ENCODE assay signal across 7 mouse cellular contexts in the genomic region with DNA sequence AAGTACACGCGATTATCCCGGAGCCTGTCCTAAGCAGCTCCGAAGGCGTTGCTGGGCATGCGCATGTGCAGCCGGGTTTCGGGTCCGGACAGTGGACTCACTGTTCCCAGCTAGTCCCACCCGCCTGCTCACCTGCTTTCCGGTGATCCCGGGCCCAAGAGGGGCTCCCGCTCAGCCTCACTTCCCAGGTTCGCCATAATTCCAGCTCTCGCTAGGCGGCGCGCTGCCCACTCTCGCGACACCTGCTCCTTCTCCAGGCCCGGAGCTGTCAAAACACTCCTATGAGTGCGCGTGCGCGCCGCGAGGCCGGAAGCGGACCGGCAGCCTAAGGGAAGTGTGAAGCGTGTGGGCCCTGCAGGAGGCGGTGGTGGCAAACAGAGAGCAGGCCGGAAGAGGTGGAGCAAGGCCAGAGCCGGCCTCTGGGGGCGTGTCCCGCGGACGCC. TPM values are rescaled to one million over a fixed set of nuclear protein-coding genes. Genes with fewer than 3 reads are reported as not detected.
A peak's percentile ranks its signal among the peaks of the same experiment; 100 is the strongest.
DNase-seq lines count a peak whose midpoint lies in the region; ATAC-seq lines count a peak whose summit lies in the region.
"Not testable (repeated sequence)": the region's sequence is repeated elsewhere in the genome, so short reads cannot be mapped to it uniquely, and the experiment has no call there.

No protein-coding gene starts in this region.

- WGBS in embryonic facial prominence, embryonic 10.5 days, result under 1% methylated on average over 38 of the region's 38 CpGs
- under 1% methylated on average over 38 of the region's 38 CpGs for WGBS in limb, embryonic 10.5 days
- 0% methylated on average over 38 of the region's 38 CpGs for WGBS in midbrain, embryonic 13.5 days

- H3K9ac ChIP-seq in midbrain, embryonic 13.5 days (replicated peaks), result peak overlapping the region; percentile 68

- H3K4me3 ChIP-seq in embryonic facial prominence, embryonic 10.5 days, result peak overlapping the region; percentile 64
- peak overlapping the region; percentile 59 for H3K4me3 ChIP-seq in limb, embryonic 10.5 days
- peak overlapping the region; percentile 57 for H3K4me3 ChIP-seq in midbrain, embryonic 13.5 days (replicated peaks)

- H3K27ac ChIP-seq in embryonic facial prominence, embryonic 10.5 days (replicated peaks), result peak overlapping the region; percentile 66
- H3K27ac ChIP-seq in limb, embryonic 10.5 days, result peak overlapping the region; percentile 61; the same call in 1 of the 2 replicates
- H3K27ac ChIP-seq in midbrain, embryonic 13.5 days, result peak overlapping the region; percentile 73

- H3K4me1 ChIP-seq in embryonic facial prominence, embryonic 10.5 days; limb, embryonic 10.5 days: not testable (repeated sequence)
- peaks cover 11% of the 10 kb centered on the region for H3K4me1 ChIP-seq in midbrain, embryonic 13.5 days (replicated peaks)

- peak overlapping the region; percentile 67 for H3K4me2 ChIP-seq in midbrain, embryonic 13.5 days (replicated peaks)

- not testable (repeated sequence) for H3K9me3 ChIP-seq in embryonic facial prominence, embryonic 10.5 days; limb, embryonic 10.5 days (replicated peaks); midbrain, embryonic 13.5 days

- ATAC-seq in granulocyte monocyte progenitor cell, adult 5-6 weeks (replicated peaks; ENCODE audit: poor library complexity, severe bottlenecking), result peak; percentile 97
- ATAC-seq in midbrain, embryonic 13.5 days, result peak; percentile 100

- DNase-seq in adrenal gland, postnatal 10 days, result peak; percentile 97
- DNase-seq in embryonic facial prominence, embryonic 10.5 days (ENCODE audit: low spot score), result peak; percentile 99
- DNase-seq in kidney, adult 11 months, result peak; percentile 100
- DNase-seq in limb, embryonic 10.5 days (ENCODE audit: low spot score), result peak; percentile 98
- DNase-seq in spleen, adult 12 weeks (ENCODE audit: low spot score), result peak; percentile 98

- not testable (repeated sequence) for H3K27me3 ChIP-seq in embryonic facial prominence, embryonic 10.5 days (replicated peaks; ENCODE audit: low read depth, poor library complexity, severe bottlenecking); limb, embryonic 10.5 days (ENCODE audit: low read depth, poor library complexity, severe bottlenecking); midbrain, embryonic 13.5 days

- H3K36me3 ChIP-seq in embryonic facial prominence, embryonic 10.5 days (replicated peaks); limb, embryonic 10.5 days; midbrain, embryonic 13.5 days: not testable (repeated sequence)

RNA-seq across cellular contexts. Expression of a gene that starts 8.5 kb away (rescaled TPM):
- under 1 TPM in 1 of 2 experiments, not detected in 1; 0.15 TPM for total RNA-seq in adrenal gland, postnatal 10 days (2021)
- polyA plus RNA-seq in embryonic facial prominence, embryonic 10.5 days (2016; fragmentation: Nextera tagmentation; extraction: Ambion mirVana), result 0.07 and 0.20 TPM in 2 replicates
- not detected in 2 replicates for total RNA-seq in granulocyte monocyte progenitor cell, adult 5-6 weeks (2014; fragmentation: Nextera tagmentation)
- not detected in 2 replicates for total RNA-seq in granulocyte monocyte progenitor cell, adult 5-6 weeks (2017)
- polyA plus RNA-seq in limb, embryonic 10.5 days (2016; fragmentation: Nextera tagmentation; extraction: Ambion mirVana), result 0.13 TPM in 1 of 2 replicates, not detected in the other
- 0.22 and 0.49 TPM in 2 replicates for polyA plus RNA-seq in midbrain, embryonic 13.5 days (2015; fragmentation: Nextera tagmentation; extraction: Ambion mirVana)

RNA-seq across cellular contexts. Expression of a gene that starts 47.1 kb away (rescaled TPM):
- total RNA-seq in adrenal gland, postnatal 10 days (2021), result 10 to 100 TPM in 1 of 2 experiments, 1 to 10 TPM in 1; 8.8 to 12.7 TPM
- 4.7 and 6.0 TPM in 2 replicates for polyA plus RNA-seq in embryonic facial prominence, embryonic 10.5 days (2016; fragmentation: Nextera tagmentation; extraction: Ambion mirVana)
- total RNA-seq in granulocyte monocyte progenitor cell, adult 5-6 weeks (2014; fragmentation: Nextera tagmentation), result 5.7 and 10.3 TPM in 2 replicates
- total RNA-seq in granulocyte monocyte progenitor cell, adult 5-6 weeks (2017), result 4.8 and 9.4 TPM in 2 replicates
- polyA plus RNA-seq in limb, embryonic 10.5 days (2016; fragmentation: Nextera tagmentation; extraction: Ambion mirVana), result 3.2 and 6.0 TPM in 2 replicates
- 13.2 and 18.6 TPM in 2 replicates for polyA plus RNA-seq in midbrain, embryonic 13.5 days (2015; fragmentation: Nextera tagmentation; extraction: Ambion mirVana)

RNA-seq across cellular contexts. Expression of a gene that starts 47.2 kb away (rescaled TPM):
- 10 to 100 TPM; 18.8 to 25.6 TPM for total RNA-seq in adrenal gland, postnatal 10 days (2021)
- polyA plus RNA-seq in embryonic facial prominence, embryonic 10.5 days (2016; fragmentation: Nextera tagmentation; extraction: Ambion mirVana), result 6.2 TPM in 2 replicates
- 15.3 and 21.9 TPM in 2 replicates for total RNA-seq in granulocyte monocyte progenitor cell, adult 5-6 weeks (2014; fragmentation: Nextera tagmentation)
- total RNA-seq in granulocyte monocyte progenitor cell, adult 5-6 weeks (2017), result 3.0 and 6.1 TPM in 2 replicates
- 4.0 and 5.6 TPM in 2 replicates for polyA plus RNA-seq in limb, embryonic 10.5 days (2016; fragmentation: Nextera tagmentation; extraction: Ambion mirVana)
- polyA plus RNA-seq in midbrain, embryonic 13.5 days (2015; fragmentation: Nextera tagmentation; extraction: Ambion mirVana), result 11.7 and 12.2 TPM in 2 replicates

RNA-seq across cellular contexts. Expression of a gene that starts 55.8 kb away (rescaled TPM):
- total RNA-seq in adrenal gland, postnatal 10 days (2021), result 10 to 100 TPM; 37.3 to 39.9 TPM
- polyA plus RNA-seq in embryonic facial prominence, embryonic 10.5 days (2016; fragmentation: Nextera tagmentation; extraction: Ambion mirVana), result 0.87 and 1.7 TPM in 2 replicates
- 11.6 and 15.9 TPM in 2 replicates for total RNA-seq in granulocyte monocyte progenitor cell, adult 5-6 weeks (2014; fragmentation: Nextera tagmentation)
- 23.7 and 33.1 TPM in 2 replicates for total RNA-seq in granulocyte monocyte progenitor cell, adult 5-6 weeks (2017)
- polyA plus RNA-seq in limb, embryonic 10.5 days (2016; fragmentation: Nextera tagmentation; extraction: Ambion mirVana), result 0.78 and 1.3 TPM in 2 replicates
- polyA plus RNA-seq in midbrain, embryonic 13.5 days (2015; fragmentation: Nextera tagmentation; extraction: Ambion mirVana), result 2.4 and 2.6 TPM in 2 replicates

Comparison
In these comparisons a context has a peak if more than half of its experiments do, and no peak if none do; other contexts are left out.
1. Peak in every context shown above with its lines: DNase-seq, ATAC-seq, H3K4me3 ChIP-seq and H3K27ac ChIP-seq.